Mouse (Mus musculus) kidney, adult 2 months (tissue): ENCODE results near the gene Nav2. TPM values are rescaled to one million over a fixed set of nuclear protein-coding genes. Genes with fewer than 3 reads are reported as not detected.

Experiments
- DNase-seq: peaks from one replicate; pipeline ENCODE4 v3.0.0; 2021
- H3K27ac ChIP-seq: fragments of 200-500 bp; 2 replicates; pipeline ENCODE4 v1.5.1; 2012; ENCODE audit warnings: low read depth, low read length, control low read depth, inconsistent platforms; ENCODE audit not compliant: insufficient read depth
- H3K27me3 ChIP-seq: fragments of 200-500 bp; replicated peaks from 2 replicates; pipeline ENCODE4 v1.6.1; 2012; ENCODE audit warnings: mild to moderate bottlenecking, moderate library complexity, low read length, inconsistent platforms; ENCODE audit not compliant: control insufficient read depth, insufficient read depth
- H3K36me3 ChIP-seq: fragments of 200-500 bp; 2 replicates; pipeline ENCODE4 v1.6.1; 2012; ENCODE audit warnings: mild to moderate bottlenecking, moderate library complexity, low read length, inconsistent platforms; ENCODE audit not compliant: control insufficient read depth, insufficient read depth
- H3K4me1 ChIP-seq: fragments of 200-500 bp; 2 replicates; pipeline ENCODE4 v1.6.1; 2011; ENCODE audit warnings: low read length; ENCODE audit not compliant: control insufficient read depth, insufficient read depth
- H3K4me3 ChIP-seq: fragments of 200-500 bp; 2 replicates; pipeline ENCODE4 v1.5.1; 2011; ENCODE audit warnings: mild to moderate bottlenecking, low read depth, low read length, control low read depth; ENCODE audit not compliant: insufficient read depth
- CTCF ChIP-seq: fragments of 200-500 bp; conservative IDR thresholded peaks from 2 replicates; pipeline ENCODE4 v1.5.1; 2011; ENCODE audit warnings: low read depth, mild to moderate bottlenecking, control low read depth, low read length, moderate library complexity, mixed read lengths; ENCODE audit not compliant: insufficient read depth, insufficient read length
- POLR2A ChIP-seq: fragments of 200-500 bp; IDR thresholded peaks from one replicate; pipeline ENCODE4 v1.6.1; 2011; ENCODE audit warnings: low read depth, low read length, control low read depth
- WGBS: fragments of 180-500 bp; shearing (Covaris S2); methylation state at CpG from one replicate; pipeline ENCODE4 v1.1.7; 2018; 5-methylcytosine and 5-hydroxymethylcytosine counted together
- polyA plus RNA-seq: library from polyadenylated mRNA; depleted of rRNA; stranded (reverse); fragments of >200 nt; gene quantifications from 2 replicates; pipeline ENCODE4 v1.2.3, GENCODE M21; 2012

Nav2 gene
- polyA plus RNA-seq, 1 experiment: 18.3 TPM

GRCm38 (mm10) chr7:49326967-49327742 lies 418.6 kb downstream of the Nav2 start:
- Histone ChIP-seq H3K4me1 (no peaks in the 10 kb centered on the region), H3K27ac (no peak overlapping the region), H3K36me3 (no peaks in the 10 kb centered on the region), H3K27me3 (no peaks in the 10 kb centered on the region), H3K4me3 (no peak overlapping the region)
- DNase-seq: no peak
- no peak for TF ChIP-seq POLR2A
- no peak for TF ChIP-seq CTCF
- WGBS: 90% methylated on average over 9 of the region's 9 CpGs

GRCm38 (mm10) chr7:49330181-49330580 lies 421.7 kb downstream of the Nav2 start:
- Histone ChIP-seq H3K27me3 (no peaks in the 10 kb centered on the region), H3K4me1 (no peaks in the 10 kb centered on the region), H3K27ac (no peak overlapping the region), H3K4me3 (no peak overlapping the region), H3K36me3 (no peaks in the 10 kb centered on the region)
- no peak for DNase-seq
- 71% methylated on average over 4 of the region's 4 CpGs for WGBS
- TF ChIP-seq CTCF (no peak), POLR2A (no peak)

GRCm38 (mm10) chr7:49331939-49332338 lies 423.4 kb downstream of the Nav2 start:
- TF ChIP-seq POLR2A: no peak
- no peak for TF ChIP-seq CTCF
- no peaks in the 10 kb centered on the region for H3K4me1 ChIP-seq
- no peak overlapping the region for H3K4me3 ChIP-seq
- H3K36me3 ChIP-seq: no peaks in the 10 kb centered on the region
- H3K27me3 ChIP-seq: no peaks in the 10 kb centered on the region
- no peak overlapping the region for H3K27ac ChIP-seq
- no peak for DNase-seq
- 71% methylated on average over 4 of the region's 4 CpGs for WGBS

- DNase-seq: no peak
- Histone ChIP-seq H3K36me3 (no peaks in the 10 kb centered on the region), H3K27me3 (no peaks in the 10 kb centered on the region), H3K27ac (no peak overlapping the region), H3K4me1 (no peaks in the 10 kb centered on the region), H3K4me3 (no peak overlapping the region)
- no peak for TF ChIP-seq CTCF
- no peak for TF ChIP-seq POLR2A
- 65% methylated on average over 7 of the region's 7 CpGs for WGBS
Measured at GRCm38 (mm10) chr7:49332644-49333043, 424.1 kb downstream of the Nav2 start.

GRCm38 (mm10) chr7:49334163-49334562 lies 425.6 kb downstream of the Nav2 start:
- DNase-seq: no peak
- no peaks in the 10 kb centered on the region for H3K36me3 ChIP-seq
- H3K4me1 ChIP-seq: no peaks in the 10 kb centered on the region
- H3K27me3 ChIP-seq: no peaks in the 10 kb centered on the region
- TF ChIP-seq POLR2A: no peak
- TF ChIP-seq CTCF: no peak
- H3K27ac ChIP-seq: no peak overlapping the region
- no peak overlapping the region for H3K4me3 ChIP-seq
- 73% methylated on average over 5 of the region's 5 CpGs for WGBS

GRCm38 (mm10) chr7:49335056-49335455 lies 426.5 kb downstream of the Nav2 start:
- 62% methylated on average over 3 of the region's 3 CpGs for WGBS
- H3K4me3 ChIP-seq: no peak overlapping the region

GRCm38 (mm10) chr7:49336725-49337124 lies 428.2 kb downstream of the Nav2 start:
- TF ChIP-seq POLR2A (no peak), CTCF (no peak)
- Histone ChIP-seq H3K36me3 (no peaks in the 10 kb centered on the region), H3K27ac (no peak overlapping the region), H3K4me3 (no peak overlapping the region), H3K4me1 (no peaks in the 10 kb centered on the region), H3K27me3 (no peaks in the 10 kb centered on the region)
- 89% methylated on average over 8 of the region's 8 CpGs for WGBS
- no peak for DNase-seq

More at GRCm38 (mm10) chr7:49335056-49335455, 426.5 kb downstream of the Nav2 start:
- H3K27me3 ChIP-seq: no peaks in the 10 kb centered on the region
- TF ChIP-seq POLR2A: no peak
- no peak for TF ChIP-seq CTCF
- DNase-seq: no peak
- no peaks in the 10 kb centered on the region for H3K36me3 ChIP-seq
- H3K27ac ChIP-seq: no peak overlapping the region
- no peaks in the 10 kb centered on the region for H3K4me1 ChIP-seq

- Histone ChIP-seq H3K27me3 (no peaks in the 10 kb centered on the region), H3K4me1 (no peaks in the 10 kb centered on the region), H3K4me3 (no peak overlapping the region), H3K27ac (no peak overlapping the region), H3K36me3 (no peaks in the 10 kb centered on the region)
- DNase-seq: no peak
- WGBS: 33% methylated on average over 2 of the region's 2 CpGs
- no peak for TF ChIP-seq POLR2A
- TF ChIP-seq CTCF: no peak
Measured at GRCm38 (mm10) chr7:49337710-49338109, 429.2 kb downstream of the Nav2 start.
